Mouse (Mus musculus) heart, postnatal 36 days (tissue): ENCODE data around the gene Olfr463. TPM values are rescaled to one million over a fixed set of nuclear protein-coding genes. Genes with fewer than 3 reads are reported as not detected.
"Not testable (repeated sequence)": the region's sequence is repeated elsewhere in the genome, so short reads cannot be mapped to it uniquely, and the experiment has no call there.

Source experiments
- DNase-seq, 2 experiments: peaks; one replicate each; pipeline ENCODE4 v3.0.0; 2021 to 2022
- intact Hi-C: fragments of 180-260 bp; cut with DNase I; formaldehyde crosslinking; loops from one replicate; pipeline ENCODE4 v1.15.1; 2025
- total RNA-seq, 2 experiments: library from RNA; stranded (reverse); gene quantifications; 2 replicates each; pipeline ENCODE4 v1.2.3; 2021

Olfr463 gene
- total RNA-seq: not detected

DNA sequence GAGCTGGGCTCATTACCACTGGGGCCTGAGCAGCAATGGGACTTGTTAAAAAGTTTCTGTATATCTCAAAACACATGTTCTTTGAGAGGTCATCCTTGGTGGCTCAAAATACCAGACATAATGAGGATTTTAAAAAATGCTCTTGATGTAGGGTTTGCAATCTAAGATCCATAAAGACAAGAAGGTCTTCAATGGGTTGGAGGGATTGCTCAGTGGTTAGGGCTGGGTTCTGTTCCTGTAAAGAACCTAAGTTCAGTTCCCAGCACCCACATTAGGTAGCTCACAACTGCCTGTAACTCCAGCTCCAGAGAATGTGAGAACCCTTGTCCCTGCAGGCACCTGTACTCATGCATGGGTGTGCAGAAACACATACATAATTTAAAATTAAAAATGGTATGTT lies at the start of gene Olfr463:
TSS of gene Olfr463 (minus strand) at position 101 of the 400 bp plus-strand sequence.
- intact Hi-C loops: no loop called here
- no peak for DNase-seq

DNA sequence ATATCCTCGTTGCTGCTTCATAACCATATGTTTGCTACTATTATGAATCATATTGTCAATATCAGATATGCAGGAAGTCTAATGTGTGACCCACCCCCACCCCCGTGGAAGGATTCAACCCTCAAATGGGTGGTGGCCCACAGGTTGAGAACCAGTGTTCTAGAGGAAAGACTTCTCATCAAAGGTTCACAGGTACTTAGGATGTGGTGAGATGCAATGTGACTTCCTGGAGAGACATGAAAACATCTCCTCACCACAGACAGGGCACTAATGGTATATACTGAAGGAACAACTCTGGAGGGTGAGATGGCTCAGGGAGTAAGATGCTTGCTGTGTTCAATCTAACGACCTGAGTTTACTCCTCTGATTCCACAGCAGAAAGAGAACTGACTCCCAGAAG lies 38.3 kb upstream of the Olfr463 start:
- no peak for DNase-seq
- intact Hi-C loops: no loop called here

DNA sequence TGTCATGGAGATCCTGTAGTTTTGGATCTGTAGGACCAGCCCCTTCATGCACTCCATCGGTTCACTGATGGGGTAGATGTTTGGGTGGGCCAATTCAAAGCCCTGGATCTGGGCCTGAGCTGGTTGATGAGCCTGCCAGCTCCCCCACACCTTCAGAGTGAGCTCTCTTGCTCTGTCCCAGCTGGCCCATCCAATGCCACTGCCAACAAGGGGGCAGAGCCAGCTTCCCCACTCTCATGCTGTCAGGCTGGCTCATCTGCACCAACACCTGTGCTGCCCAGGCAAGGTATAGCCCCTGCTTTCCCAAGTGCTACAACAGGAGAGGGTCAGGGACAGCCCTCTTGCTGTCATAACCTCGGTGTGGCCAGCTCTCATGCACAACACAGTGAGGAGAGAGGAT lies 36.5 kb upstream of the Olfr463 start:
- intact Hi-C loops: no loop called here
- DNase-seq: no peak

DNA sequence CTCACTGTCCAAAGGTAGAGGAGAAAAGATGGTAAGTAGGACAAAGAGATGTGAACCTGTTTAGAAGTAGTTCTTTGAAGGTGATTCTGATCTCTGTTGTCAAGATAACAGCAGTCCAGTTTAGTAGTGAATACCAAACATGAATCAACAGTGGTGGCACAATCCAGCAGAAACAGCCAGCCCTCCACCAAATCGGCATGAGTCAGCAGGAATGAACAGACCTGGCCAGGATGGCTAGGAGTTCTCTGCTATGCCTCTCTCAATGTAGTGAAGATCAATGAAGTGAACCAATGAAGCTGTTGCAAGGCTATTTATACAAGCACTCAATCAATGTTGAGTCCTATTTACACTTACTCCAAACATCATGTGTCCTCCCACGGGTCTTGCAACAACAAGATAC lies 33.2 kb upstream of the Olfr463 start:
- intact Hi-C loops: no loop called here
- DNase-seq: no peak

DNA sequence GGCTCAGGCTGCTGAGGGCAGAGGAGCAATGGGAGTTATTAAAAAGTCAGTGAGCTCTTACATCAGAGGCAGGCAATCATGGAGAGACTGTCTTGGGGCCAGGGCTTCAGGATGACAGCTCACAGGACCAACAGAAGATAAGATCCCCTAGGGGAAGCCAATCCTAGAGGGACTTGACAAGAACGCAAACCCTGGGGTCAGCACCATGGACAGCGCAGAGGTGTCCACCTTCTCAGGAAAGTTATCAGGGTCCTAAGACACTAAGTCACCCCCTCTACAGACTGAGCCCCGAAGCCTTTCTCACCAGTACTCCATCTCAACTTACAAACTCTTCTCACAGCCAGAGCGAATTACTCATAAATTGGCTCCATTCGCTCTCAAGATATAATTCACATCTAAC lies 23.8 kb upstream of the Olfr463 start, which contains the start of gene Olfr464:
TSS of gene Olfr464 (minus strand) at position 2 of the 400 bp plus-strand sequence.
- intact Hi-C loops: no loop called here
- DNase-seq: peak in 1 of 2 experiments; percentile 8

DNA sequence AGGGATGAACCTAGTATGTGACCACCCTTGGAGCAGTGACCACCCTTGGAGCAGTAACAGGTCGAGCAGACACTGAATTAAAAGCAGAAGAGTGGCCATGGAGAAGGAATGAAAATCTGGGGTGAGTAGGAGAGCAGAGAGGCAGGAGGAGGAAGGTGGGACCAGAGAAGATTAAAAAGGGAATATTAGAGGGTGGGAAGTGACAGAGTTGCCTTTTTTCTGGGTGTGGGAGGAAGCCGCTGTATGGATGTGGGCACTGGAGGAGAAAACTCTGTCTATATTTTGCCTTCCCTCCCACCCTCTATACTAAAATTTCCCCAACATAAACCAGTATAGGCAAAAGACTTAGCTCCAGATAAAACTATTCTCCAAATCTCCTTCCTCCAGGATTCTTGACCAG lies 23.1 kb upstream of the Olfr463 start:
- intact Hi-C loops: no loop called here
- DNase-seq: no peak

DNA sequence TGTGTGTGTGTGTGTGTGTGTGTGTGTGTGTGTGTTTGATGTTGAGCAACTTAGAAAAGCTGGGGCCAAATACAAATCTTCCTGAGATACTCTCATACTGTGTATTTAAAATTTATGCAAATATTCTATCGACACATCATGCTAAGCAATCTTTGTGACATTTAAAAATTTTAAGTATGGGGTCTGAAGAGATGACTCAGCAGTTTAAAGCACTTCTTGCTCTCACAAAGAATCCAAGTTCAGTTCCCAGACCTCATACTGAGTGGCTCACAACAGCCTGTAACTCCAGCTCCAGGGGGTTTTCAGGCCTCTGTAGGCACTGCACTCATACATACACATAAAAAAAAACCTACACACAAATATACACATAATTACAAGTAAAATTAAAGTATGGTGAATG lies 18.8 kb upstream of the Olfr463 start:
- no peak for DNase-seq
- intact Hi-C loops: no loop called here

DNA sequence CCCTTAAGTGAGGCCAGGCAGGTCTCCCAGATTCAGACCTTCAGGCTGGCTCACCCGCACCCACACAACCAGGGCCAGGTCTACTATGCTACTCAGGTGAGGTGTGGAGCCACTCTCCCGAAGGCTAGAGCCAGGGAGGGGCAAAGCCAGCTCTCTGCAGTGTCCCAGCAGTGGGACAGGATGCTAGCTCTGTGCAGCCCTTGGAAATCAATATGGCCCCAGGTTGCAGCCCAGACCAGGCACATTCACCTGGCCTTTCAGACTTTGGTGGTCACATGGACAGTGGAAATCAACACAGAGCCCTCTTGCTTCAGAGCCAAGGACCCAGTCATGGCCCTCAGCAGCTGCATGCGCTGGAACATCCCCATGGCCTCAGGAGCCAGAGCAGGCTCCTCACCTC lies 7.1 kb upstream of the Olfr463 start:
- intact Hi-C loops: no loop called here
- DNase-seq: no peak

DNA sequence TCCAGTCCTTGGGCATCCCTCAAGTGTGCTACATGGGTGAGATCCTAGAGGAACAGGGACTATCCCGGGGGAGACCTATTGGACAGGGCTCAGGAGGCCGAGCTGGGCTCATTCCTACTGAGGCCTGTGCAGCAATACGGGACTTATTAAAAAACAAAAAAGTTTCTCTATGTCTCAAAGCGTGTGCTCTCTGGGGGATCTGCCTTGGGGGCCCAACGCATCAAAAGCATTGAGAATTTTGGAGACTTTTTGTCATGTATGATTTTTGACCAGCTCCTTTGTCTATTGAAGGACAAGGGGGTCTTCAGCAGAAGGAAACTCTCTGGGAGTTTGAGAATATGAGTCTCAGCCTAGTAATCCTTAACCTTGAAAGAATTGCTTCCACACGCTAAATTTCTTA lies 5.0 kb downstream of the Olfr463 start, which contains the start of gene Olfr462:
TSS of gene Olfr462 (minus strand) at position 101 of the 400 bp plus-strand sequence.
- no peak for DNase-seq
- intact Hi-C loops: no loop called here

DNA sequence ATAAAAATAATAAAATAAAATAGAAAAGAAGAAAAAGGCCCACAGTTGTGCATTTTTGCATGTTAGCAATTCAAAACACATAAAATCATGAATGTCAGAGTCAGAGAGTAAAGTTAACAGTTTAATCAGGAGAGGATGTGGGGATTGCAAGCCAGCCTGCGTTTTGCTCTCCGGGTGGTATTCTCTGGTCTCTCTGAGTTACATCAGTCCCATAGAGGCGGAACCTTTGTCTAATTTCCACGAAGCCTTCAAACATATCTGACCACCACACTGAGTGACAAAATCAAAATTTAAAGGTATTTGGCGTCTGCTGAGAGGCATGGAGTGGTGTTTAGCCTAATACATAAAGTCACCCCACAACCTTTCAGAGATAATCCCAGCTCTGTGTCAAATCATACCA lies 12.3 kb downstream of the Olfr463 start:
- no peak for DNase-seq
- intact Hi-C loops: loop anchor here (5.0 kb wide), 1 partner anchor 223 kb away; the partner anchor contains the start of gene Rnf43

DNA sequence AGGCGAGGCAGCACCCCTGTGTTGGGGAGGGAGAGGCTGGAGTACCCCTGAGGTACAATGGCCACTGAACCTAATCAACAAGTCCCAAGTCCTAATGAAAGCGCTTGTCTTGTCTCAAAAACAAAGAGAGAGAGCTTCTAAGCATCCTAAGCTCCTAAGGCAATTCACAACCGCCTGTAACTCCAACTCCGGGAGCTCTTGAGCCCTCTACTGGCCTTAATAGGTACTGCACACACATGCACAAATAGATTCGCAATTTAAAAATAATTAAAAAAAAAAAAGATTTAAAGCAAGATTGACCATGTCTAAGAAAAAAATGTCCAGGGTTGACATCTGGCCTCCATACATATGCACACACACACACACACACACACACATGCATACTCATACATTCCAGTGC lies 13.7 kb downstream of the Olfr463 start:
- intact Hi-C loops: loop anchor here (5.0 kb wide), 1 partner anchor 221 kb away; the partner anchor contains the start of gene Rnf43

DNA sequence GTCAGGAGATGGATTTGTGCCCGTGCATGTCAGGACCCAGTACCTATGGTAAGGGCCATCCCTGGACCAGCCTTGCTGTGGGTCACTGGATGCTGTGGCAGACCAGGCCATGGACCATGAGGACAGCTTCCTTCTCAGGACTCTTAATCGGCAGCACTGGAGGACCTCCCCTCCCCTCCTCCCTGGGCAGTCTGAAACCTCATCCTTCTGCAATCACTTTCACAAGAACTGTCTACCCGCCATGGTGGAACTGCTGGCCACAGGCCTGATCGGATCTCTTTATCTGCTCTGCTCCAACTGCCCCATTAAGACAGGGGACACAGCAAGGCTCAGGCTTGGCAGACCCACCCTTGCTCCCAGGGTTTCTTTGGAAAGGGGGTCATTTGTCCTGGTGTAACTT lies 15.5 kb downstream of the Olfr463 start:
- no peak for DNase-seq
- intact Hi-C loops: loop anchor here (5.0 kb wide), 1 partner anchor 219 kb away; the partner anchor contains the start of gene Rnf43

More for the DNA sequence above, 13.7 kb downstream of the Olfr463 start:
- no peak for DNase-seq

DNA sequence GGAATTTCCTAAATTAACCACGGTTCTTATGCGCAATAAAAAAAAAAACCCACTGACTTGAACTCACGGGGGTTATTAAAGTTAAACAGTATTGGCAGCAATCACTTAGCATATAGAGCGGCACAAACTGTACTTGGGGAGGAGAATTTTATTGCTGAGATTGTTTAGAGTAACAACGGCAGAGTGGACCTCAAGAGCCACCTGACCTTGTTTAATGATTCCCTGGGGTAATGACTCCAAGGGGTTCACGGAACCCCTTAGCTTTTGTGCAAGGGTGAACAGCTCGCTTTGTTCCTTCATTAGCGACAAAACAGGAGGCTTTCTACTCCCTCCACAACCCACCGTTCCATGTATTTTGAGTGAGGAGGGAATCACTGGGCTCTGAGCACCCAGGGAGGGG lies 17.4 kb downstream of the Olfr463 start:
- DNase-seq: no peak
- intact Hi-C loops: loop anchor here (5.0 kb wide), 1 partner anchor 218 kb away; the partner anchor contains the start of gene Rnf43

DNA sequence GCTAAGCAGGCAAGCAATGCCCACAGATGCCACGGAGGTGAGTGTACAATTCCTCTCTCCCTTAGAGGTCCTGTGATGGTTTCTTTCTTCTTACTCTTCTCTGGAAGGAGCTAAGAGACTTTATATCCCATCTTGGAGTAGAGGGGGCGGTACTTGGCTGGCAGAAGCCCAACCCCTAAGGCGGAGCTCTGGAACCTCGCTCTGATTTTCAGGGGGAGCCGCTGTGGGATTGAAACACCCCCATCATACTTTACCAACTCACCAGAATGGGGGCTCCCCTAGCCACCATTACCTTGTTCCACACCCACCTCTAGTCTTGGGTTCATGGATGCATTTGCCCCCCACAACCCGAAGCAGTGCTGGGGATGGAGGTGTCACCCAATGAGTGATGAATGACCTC lies 21.8 kb downstream of the Olfr463 start, which contains the start of gene Epx:
TSS of gene Epx (minus strand) at position 101 of the 400 bp plus-strand sequence.
- intact Hi-C loops: no loop called here
- DNase-seq: no peak

DNA sequence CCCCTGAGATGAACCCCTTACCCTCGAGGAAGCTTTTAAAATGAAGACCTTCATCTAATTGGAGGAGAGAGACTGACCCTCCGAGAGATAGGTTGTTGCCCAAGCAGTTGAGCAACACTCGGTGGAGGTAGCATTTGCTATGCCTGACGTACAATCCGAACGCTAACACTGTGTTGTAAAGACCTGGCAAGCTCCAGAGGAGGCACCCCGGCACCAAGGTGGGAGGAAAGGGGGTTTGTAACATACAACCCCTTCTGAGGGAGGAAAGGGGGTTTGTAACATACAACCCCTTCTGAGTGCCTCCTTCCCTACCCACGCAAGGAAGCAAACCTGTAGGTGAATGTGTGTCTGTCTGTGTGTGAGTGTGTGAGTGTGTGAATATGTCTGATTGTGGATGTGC lies 25.4 kb downstream of the Olfr463 start:
- DNase-seq: no peak
- intact Hi-C loops: no loop called here

DNA sequence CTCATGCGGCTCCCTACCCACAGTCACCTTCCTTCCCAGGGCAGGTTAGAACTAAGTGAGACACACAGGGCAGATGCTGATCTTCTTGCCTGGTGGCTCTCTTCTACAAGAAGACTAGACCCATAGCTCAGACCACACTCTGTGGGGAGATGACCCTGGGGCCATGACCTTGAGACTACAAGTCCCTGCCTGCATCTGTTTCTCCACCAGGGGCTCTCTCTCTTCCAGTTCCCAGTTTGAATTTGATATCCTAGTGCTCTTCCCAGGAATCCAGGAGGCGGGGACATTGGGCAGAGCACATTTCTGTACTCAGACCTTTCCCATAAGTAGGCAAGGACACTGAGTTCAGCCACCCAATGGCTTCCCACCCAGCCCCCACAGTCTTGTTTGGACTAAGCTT lies 27.1 kb downstream of the Olfr463 start:
- DNase-seq: no peak
- intact Hi-C loops: no loop called here

DNA sequence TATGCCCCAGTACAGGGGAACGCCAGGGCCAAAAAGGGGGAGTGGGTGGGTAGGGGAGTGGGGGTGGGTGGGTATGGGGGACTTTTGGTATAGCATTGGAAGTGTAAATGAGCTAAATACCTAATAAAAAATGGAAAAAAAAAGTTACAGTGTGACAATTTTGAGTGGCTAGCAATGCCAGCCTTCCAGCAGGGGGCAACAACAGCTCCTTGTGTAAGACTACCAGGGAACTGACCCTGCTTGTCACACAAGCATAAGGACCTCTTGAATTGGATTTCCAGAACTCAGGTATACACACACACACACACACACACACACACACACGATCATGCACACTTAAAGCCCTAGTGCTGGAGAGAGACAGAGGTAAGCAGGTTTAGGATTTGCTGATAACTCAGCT lies 30.3 kb downstream of the Olfr463 start:
- DNase-seq, intact Hi-C loops: not testable (repeated sequence)

DNA sequence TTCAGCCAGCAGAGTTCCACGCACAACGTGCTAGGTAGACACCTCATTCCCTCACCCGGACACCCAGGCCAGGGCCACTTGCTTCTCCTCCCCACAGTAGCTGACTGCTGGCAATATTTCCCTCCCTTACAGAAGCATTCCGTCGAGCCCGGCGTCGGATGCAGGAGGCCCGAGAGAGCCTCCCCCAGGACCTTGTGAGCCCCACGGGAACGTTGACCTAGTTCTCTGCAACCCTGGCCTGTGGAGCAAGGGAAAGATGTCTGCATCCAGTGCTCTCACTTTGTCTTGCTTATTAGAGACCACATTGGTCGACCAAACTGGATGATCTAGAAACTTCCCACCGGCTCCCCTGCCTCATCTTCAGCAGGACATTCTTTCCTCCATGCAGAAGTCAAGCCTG lies 34.4 kb downstream of the Olfr463 start:
- intact Hi-C loops: no loop called here
- no peak for DNase-seq

DNA sequence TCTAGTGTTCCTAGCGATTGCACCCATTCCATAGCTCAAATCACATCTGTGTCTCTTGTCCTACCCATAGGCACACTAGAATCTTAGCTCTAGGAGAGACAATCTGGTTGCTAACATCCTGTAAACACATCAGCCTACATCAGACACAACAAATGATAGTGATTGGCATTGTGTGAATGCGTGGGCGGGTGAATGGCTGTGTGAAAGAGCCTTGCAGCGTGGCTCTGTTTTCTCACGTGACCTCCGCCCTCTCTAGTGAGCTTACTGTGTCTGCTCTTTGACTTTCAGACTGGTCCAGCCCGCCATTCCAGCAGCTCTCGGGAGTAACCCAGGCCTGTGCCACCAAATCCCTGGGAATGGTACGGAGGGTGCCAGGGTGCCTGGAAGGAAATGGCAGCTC lies 36.8 kb downstream of the Olfr463 start:
- intact Hi-C loops: no loop called here
- DNase-seq: no peak

DNA sequence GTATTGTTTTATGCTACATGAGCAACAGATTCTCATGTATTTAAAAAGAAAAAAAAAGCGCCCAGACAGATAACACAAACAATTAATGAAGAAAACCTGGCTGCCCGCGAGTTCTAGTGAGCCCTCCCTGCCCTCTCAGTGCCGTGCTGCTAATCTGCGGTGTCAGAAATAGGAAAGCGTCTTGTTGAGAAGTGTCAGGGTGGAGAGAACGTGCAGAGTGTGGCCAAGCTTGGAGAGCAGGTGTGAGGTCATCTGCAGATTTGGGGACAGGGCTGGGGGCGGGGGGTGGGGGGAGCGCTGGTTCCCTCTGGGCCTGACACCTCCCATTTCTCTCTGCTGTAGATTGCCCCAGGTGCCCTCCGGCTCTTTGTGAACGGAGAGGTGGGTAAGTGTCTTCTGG lies 37.9 kb downstream of the Olfr463 start:
- no peak for DNase-seq
- intact Hi-C loops: no loop called here

DNA sequence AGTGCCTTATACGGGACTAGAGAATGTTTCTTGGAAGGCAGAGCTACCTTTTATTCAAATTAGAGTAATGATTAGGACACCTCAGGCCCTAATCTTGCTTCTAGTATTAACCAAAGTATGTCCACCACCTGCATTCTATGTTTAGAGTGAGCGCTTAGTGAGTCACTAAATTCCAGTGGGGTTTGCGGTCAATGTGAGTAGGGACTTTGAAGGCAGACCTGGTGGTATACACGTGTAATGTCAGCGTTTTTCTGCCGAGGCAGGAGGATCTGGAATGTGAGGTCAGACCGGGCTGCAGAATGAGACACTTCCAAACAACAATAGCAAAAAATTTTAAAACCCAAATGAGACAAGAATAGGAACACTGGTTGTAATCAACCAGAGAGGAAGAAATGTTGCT lies 42.6 kb downstream of the Olfr463 start:
- intact Hi-C loops: loop anchor here (5.0 kb wide), 1 partner anchor 117 kb away; the partner anchor contains the start of gene Supt4a

DNA sequence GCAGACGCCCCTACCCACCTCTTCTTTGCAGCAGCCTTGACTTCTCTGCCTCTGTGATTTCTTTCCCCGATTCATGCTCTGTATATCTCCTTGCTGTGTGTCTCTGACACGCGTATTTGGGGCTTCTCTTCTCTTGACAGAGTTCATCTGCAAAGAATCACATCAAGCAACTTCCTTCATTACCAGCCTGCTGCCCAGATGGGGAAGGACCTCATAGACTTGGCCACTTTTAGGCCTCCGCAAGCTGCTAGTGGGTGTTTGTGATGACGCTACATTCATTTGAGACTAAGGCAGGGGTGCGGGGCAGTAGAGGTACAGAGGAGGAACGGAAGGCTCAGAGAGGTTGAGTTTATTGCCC lies 43.6 kb downstream of the Olfr463 start:
- DNase-seq: peak in 1 of 2 experiments; percentile 16
- intact Hi-C loops: loop anchor here (5.0 kb wide), 1 partner anchor 116 kb away; the partner anchor contains the start of gene Supt4a

More for the DNA sequence above, 42.6 kb downstream of the Olfr463 start:
- DNase-seq: no peak
